Mouse (Mus musculus): ENCODE results near the gene Bik.

- TF ChIP-seq CTCF (IDR thresholded peaks at IDR 0.05; ENCODE audit: low read depth) (no peak), EP300 (IDR thresholded peaks at IDR 0.05; ENCODE audit: low read depth) (no peak)
Measured at GRCm38 (mm10) chr15:83515018-83515417, 11.6 kb upstream of the Bik start.

Data from heart, postnatal 0 days (tissue).